Mouse (Mus musculus): ENCODE results near the gene Fiz1. TPM values are rescaled to one million over a fixed set of nuclear protein-coding genes. Genes with fewer than 3 reads are reported as not detected.

The Fiz1 gene
- polyA plus RNA-seq, 1 experiment from 2014 or later = 14.9 TPM

DNA sequence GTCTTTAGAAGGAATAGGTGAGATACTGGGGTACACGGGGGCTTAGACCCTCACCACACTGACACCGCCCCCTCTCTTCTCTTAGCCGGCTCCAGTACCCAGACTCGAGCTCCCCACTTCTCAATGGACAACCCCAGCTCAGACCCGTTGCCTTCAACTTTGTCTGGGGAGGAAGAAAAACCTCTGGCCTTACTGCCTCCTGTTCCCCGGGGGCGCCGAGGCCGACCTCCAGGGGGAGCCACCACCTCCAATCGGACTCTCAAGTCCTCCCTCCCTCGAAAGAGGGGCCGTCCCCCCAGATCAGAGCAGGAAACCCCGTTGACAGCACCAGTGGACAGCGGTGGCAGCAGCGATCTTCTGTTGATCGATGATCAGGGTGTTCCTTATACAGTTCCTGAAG is 2.9 kb upstream of the Fiz1 start:
- Histone ChIP-seq H3K27me3 (ENCODE audit: control insufficient read depth, insufficient read depth, low read length) (no peaks in the 10 kb centered on the region), H3K9me3 (ENCODE audit: control insufficient read depth, low read length) (no peaks in the 10 kb centered on the region), H3K27ac (replicated peaks) (no peak overlapping the region), H3K4me1 (replicated peaks; ENCODE audit: control insufficient read depth, insufficient read depth) (peaks cover 3% of the 10 kb centered on the region; the same call in 1 of the 2 replicates), H3K36me3 (ENCODE audit: control insufficient read depth, insufficient read depth, low read length) (peaks cover 8% of the 10 kb centered on the region), H3K4me2 (replicated peaks; ENCODE audit: low read depth) (no peak overlapping the region), H3K4me3 (ENCODE audit: low read depth, low read length) (no peak overlapping the region), H3K9ac (ENCODE audit: low read length) (no peak overlapping the region)
- 89% methylated on average over 16 of the region's 16 CpGs for WGBS
- TF ChIP-seq EP300 (optimal IDR thresholded peaks at IDR 0.05) = no peak
- TF ChIP-seq CTCF (IDR thresholded peaks at IDR 0.05; ENCODE audit: low read depth) = peak; percentile 39
- DNase-seq (ENCODE audit: low spot score) (no peak), ATAC-seq (ENCODE audit: low FRiP score, low TSS enrichment) (no peak)

DNA sequence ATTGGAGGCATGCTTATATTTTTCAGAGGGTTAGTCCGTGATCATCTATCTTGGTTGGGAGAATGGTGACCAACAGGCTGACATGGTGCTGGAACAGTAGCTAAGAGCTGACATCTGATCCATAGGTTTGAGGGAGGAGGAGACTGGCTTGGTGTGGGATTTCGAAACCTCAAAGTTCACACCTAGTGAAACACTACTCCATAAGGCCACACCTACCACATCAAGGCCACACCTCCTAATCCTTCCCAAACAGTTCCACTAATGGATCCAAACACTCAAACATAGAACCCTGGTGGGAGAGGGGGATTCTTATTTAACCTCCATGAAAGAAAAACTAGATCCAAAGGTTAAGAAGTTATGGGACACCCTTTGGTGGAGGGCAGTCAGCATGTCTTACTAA is 2.4 kb upstream of the Fiz1 start:
- no peaks in the 10 kb centered on the region for H3K27me3 ChIP-seq (ENCODE audit: control insufficient read depth, insufficient read depth, low read length)
- H3K9me3 ChIP-seq (ENCODE audit: control insufficient read depth, low read length) = no peaks in the 10 kb centered on the region
- DNase-seq (ENCODE audit: low spot score) = no peak
- no peak overlapping the region for H3K9ac ChIP-seq (ENCODE audit: low read length)
- peaks cover 9% of the 10 kb centered on the region for H3K36me3 ChIP-seq (ENCODE audit: control insufficient read depth, insufficient read depth, low read length)
- H3K4me1 ChIP-seq (replicated peaks; ENCODE audit: control insufficient read depth, insufficient read depth) = peaks cover 3% of the 10 kb centered on the region; the same call in 1 of the 2 replicates
- H3K4me3 ChIP-seq (ENCODE audit: low read depth, low read length) = no peak overlapping the region
- no peak for ATAC-seq (ENCODE audit: low FRiP score, low TSS enrichment)
- WGBS = 100% methylated on average over 2 of the region's 2 CpGs
- no peak overlapping the region for H3K4me2 ChIP-seq (replicated peaks; ENCODE audit: low read depth)
- no peak for TF ChIP-seq EP300 (optimal IDR thresholded peaks at IDR 0.05)
- TF ChIP-seq CTCF (IDR thresholded peaks at IDR 0.05; ENCODE audit: low read depth) = no peak
- H3K27ac ChIP-seq (replicated peaks) = no peak overlapping the region

DNA sequence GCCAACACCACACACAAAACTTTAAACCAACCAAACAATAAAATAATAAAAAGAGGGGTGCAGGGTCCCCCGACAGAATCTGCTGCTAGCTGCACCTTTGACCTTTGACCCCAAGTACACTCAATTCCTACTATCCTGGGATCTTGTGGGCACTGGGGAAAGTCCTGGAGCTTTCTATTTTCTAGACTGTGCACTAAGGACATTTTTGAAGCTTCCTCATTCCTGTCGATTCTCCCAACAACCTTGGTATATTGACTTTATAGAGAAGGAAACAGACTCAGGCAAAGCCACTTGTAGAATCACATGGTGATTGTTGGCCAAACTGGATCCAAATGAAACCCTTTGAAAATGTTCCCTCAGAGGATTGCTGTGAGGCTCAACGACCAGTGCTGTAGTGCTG is 1.6 kb upstream of the Fiz1 start:
- no peak for DNase-seq (ENCODE audit: low spot score)

GRCm38 (mm10) chr7:5015118-5016001 is 863 bp upstream of the Fiz1 start, which contains the start of gene Gm44973:
Gm44973 (plus strand) TSS chr7:5015496.
- H3K4me3 ChIP-seq (ENCODE audit: low read depth, low read length) = peak within 1 kb of the TSS; percentile 80
- no peaks in the 10 kb centered on the region for H3K27me3 ChIP-seq (ENCODE audit: control insufficient read depth, insufficient read depth, low read length)
- DNase-seq (ENCODE audit: low spot score) (peak; percentile 96), ATAC-seq (ENCODE audit: low FRiP score, low TSS enrichment) (peak; percentile 84)
- H3K4me2 ChIP-seq (replicated peaks; ENCODE audit: low read depth) = peak within 1 kb of the TSS; percentile 74
- WGBS = under 1% methylated on average over 61 of the region's 76 CpGs
- TF ChIP-seq EP300 (optimal IDR thresholded peaks at IDR 0.05) (peak; percentile 32), CTCF (IDR thresholded peaks at IDR 0.05; ENCODE audit: low read depth) (no peak; the same call in 1 of the 2 replicates)
- H3K9ac ChIP-seq (ENCODE audit: low read length) = peak within 1 kb of the TSS; percentile 84
- H3K27ac ChIP-seq (replicated peaks) = peak within 1 kb of the TSS; percentile 99
- H3K36me3 ChIP-seq (ENCODE audit: control insufficient read depth, insufficient read depth, low read length) = peaks cover 21% of the 10 kb centered on the region
- H3K9me3 ChIP-seq (ENCODE audit: control insufficient read depth, low read length) = no peaks in the 10 kb centered on the region
- H3K4me1 ChIP-seq (replicated peaks; ENCODE audit: control insufficient read depth, insufficient read depth) = peaks cover 3% of the 10 kb centered on the region; the same call in 1 of the 2 replicates

More for the DNA sequence above, 1.6 kb upstream of the Fiz1 start:
- peak overlapping the region; percentile 99 for H3K27ac ChIP-seq (replicated peaks)
- no peak for TF ChIP-seq CTCF (IDR thresholded peaks at IDR 0.05; ENCODE audit: low read depth)
- H3K4me2 ChIP-seq (replicated peaks; ENCODE audit: low read depth) = peak overlapping the region; percentile 74
- no peaks in the 10 kb centered on the region for H3K27me3 ChIP-seq (ENCODE audit: control insufficient read depth, insufficient read depth, low read length)
- no peak for ATAC-seq (ENCODE audit: low FRiP score, low TSS enrichment)
- 41% methylated on average over 3 of the region's 3 CpGs for WGBS
- no peaks in the 10 kb centered on the region for H3K9me3 ChIP-seq (ENCODE audit: control insufficient read depth, low read length)
- peak overlapping the region; percentile 80 for H3K4me3 ChIP-seq (ENCODE audit: low read depth, low read length)
- peak overlapping the region; percentile 78 for H3K9ac ChIP-seq (ENCODE audit: low read length)
- H3K36me3 ChIP-seq (ENCODE audit: control insufficient read depth, insufficient read depth, low read length) = peaks cover 16% of the 10 kb centered on the region
- peaks cover 3% of the 10 kb centered on the region; the same call in 1 of the 2 replicates for H3K4me1 ChIP-seq (replicated peaks; ENCODE audit: control insufficient read depth, insufficient read depth)

- DNase-seq (ENCODE audit: low spot score) (no peak), ATAC-seq (ENCODE audit: low FRiP score, low TSS enrichment) (no peak)
- no peaks in the 10 kb centered on the region for H3K9me3 ChIP-seq (ENCODE audit: control insufficient read depth, low read length)
- H3K4me1 ChIP-seq (replicated peaks; ENCODE audit: control insufficient read depth, insufficient read depth) = peaks cover 3% of the 10 kb centered on the region; the same call in 1 of the 2 replicates
- H3K4me2 ChIP-seq (replicated peaks; ENCODE audit: low read depth) = no peak overlapping the region
- no peak overlapping the region for H3K9ac ChIP-seq (ENCODE audit: low read length)
- peaks cover 44% of the 10 kb centered on the region for H3K36me3 ChIP-seq (ENCODE audit: control insufficient read depth, insufficient read depth, low read length)
- 84% methylated on average over 27 of the region's 27 CpGs for WGBS
- H3K27me3 ChIP-seq (ENCODE audit: control insufficient read depth, insufficient read depth, low read length) = no peaks in the 10 kb centered on the region
- no peak for TF ChIP-seq EP300 (optimal IDR thresholded peaks at IDR 0.05)
- H3K4me3 ChIP-seq (ENCODE audit: low read depth, low read length) = no peak overlapping the region
- H3K27ac ChIP-seq (replicated peaks) = no peak overlapping the region
Measured at GRCm38 (mm10) chr7:5012681-5013513, 1.6 kb downstream of the Fiz1 start.

Measured in stomach, postnatal 0 days (tissue).